Mouse (Mus musculus) ES-E14 (cell line): Measurements from ENCODE around the gene Nr4a2. TPM values are rescaled to one million over a fixed set of nuclear protein-coding genes. Genes with fewer than 3 reads are reported as not detected.

Source experiments
- DNase-seq: peaks from one replicate; pipeline ENCODE4 v3.0.0-alpha.2; 2013; ENCODE audit warnings: low read depth, low spot score
- H3K27ac ChIP-seq: 2 replicates; pipeline ENCODE4 v1.5.1; 2012; ENCODE audit warnings: low read depth, mild to moderate bottlenecking, low read length, moderate library complexity, mixed read lengths; ENCODE audit not compliant: poor library complexity, insufficient read depth, severe bottlenecking
- H3K36me3 ChIP-seq: 2 replicates; pipeline ENCODE4 v1.6.1; 2012; ENCODE audit warnings: mild to moderate bottlenecking, low read length, moderate library complexity, mixed read lengths; ENCODE audit not compliant: control insufficient read depth, poor library complexity, insufficient read depth, severe bottlenecking
- H3K4me1 ChIP-seq, 2 experiments: fragments of 150-350 bp in 1 of 2; sonication (generic) in 1 of 2; 2 replicates each; pipeline ENCODE4 v1.6.1; 2012; ENCODE audit warnings: low read length in 2 of 2, mild to moderate bottlenecking in 1 of 2, mixed read lengths in 1 of 2; ENCODE audit not compliant: control insufficient read depth in 2 of 2, insufficient read depth in 2 of 2, poor library complexity in 1 of 2
- H3K4me3 ChIP-seq, 2 experiments: fragments of 150-350 bp in 1 of 2; sonication (generic) in 1 of 2; 2 replicates each; pipeline ENCODE4 v1.5.1; 2012; ENCODE audit warnings: low read length in 2 of 2, low read depth in 1 of 2, mild to moderate bottlenecking in 1 of 2, mixed read lengths in 1 of 2; ENCODE audit not compliant: insufficient read depth in 1 of 2, poor library complexity in 1 of 2, severe bottlenecking in 1 of 2
- H3K9ac ChIP-seq: 2 replicates; pipeline ENCODE4 v1.6.1; 2012; ENCODE audit warnings: low read depth, mild to moderate bottlenecking, low read length, mixed read lengths; ENCODE audit not compliant: poor library complexity, insufficient read depth, severe bottlenecking
- H3K9me3 ChIP-seq: fragments of 150-350 bp; sonication (generic); 2 replicates; pipeline ENCODE4 v1.6.1; 2012; ENCODE audit warnings: low read depth, mild to moderate bottlenecking, low read length; ENCODE audit not compliant: control insufficient read depth, insufficient read depth
- CHD2 ChIP-seq: IDR thresholded peaks from 2 replicates; pipeline ENCODE4 v1.6.1; 2014; ENCODE audit warnings: mild to moderate bottlenecking, low read depth, low read length, inconsistent platforms
- HCFC1 ChIP-seq: IDR thresholded peaks from 2 replicates; pipeline ENCODE4 v1.6.1; 2012; ENCODE audit warnings: low read length, inconsistent platforms, borderline replicate concordance; ENCODE audit not compliant: insufficient read depth
- MAFK ChIP-seq: IDR thresholded peaks from 2 replicates; pipeline ENCODE4 v1.6.1; 2014; ENCODE audit warnings: mild to moderate bottlenecking, low read depth, low read length, inconsistent platforms; ENCODE audit not compliant: insufficient read depth
- ZC3H11A ChIP-seq: IDR thresholded peaks from 2 replicates; pipeline ENCODE4 v1.6.1; 2012; ENCODE audit warnings: low read depth, mild to moderate bottlenecking, inconsistent platforms, low read length, borderline replicate concordance
- ZNF384 ChIP-seq: IDR thresholded peaks from 2 replicates; pipeline ENCODE4 v1.6.1; 2012; ENCODE audit warnings: low read depth, low read length, inconsistent platforms
- in situ Hi-C, 2 experiments: fragments of 600-800 bp; cut with MboI; formaldehyde crosslinking; loops; one replicate each; pipeline ENCODE4 v1.15.1; 2025; ENCODE audit warnings: low sequenced_read_pairs in 2 of 2, inconsistent platforms in 1 of 2; ENCODE audit not compliant: unreplicated experiment in 2 of 2
- total RNA-seq: library from RNA; depleted of rRNA; stranded (reverse); fragments of 300-350 nt; gene quantifications from 2 replicates; pipeline ENCODE4 v1.2.3, GENCODE M21; 2012

Nr4a2 gene
- total RNA-seq, 1 experiment, result 0.45 TPM

DNA sequence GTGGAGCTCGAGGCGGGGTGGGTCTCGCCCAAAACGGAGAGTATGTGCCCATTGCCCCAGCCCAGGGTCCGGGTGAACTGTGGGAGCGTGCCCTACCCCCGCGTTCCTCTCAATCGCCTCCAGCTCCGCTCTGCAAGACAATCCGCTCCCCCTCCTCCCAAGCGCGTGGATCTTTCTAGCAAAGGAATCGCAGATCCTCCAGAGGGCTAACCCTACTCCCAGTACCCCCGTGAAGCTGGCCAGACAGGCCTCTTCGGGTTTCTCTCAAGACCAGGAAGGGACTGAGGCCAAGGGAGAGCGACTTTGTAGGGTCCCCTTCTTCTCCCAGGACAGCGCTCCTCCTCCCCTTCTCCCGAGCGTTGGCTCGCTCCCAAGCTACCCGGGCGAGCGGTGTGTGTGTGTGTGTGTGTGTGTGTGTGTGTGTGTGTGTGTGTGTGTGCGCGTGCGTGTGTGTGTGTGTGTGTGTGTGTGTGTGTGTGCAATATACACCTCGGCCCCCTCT lies 7.9 kb downstream of the Nr4a2 start:
- no peaks in the 10 kb centered on the region for H3K9me3 ChIP-seq
- DNase-seq, result no peak
- H3K4me1 ChIP-seq, result peaks cover 0 to 5% of the 10 kb centered on the region in 2 experiments; a peak in 2 of 4 replicates
- no peak overlapping the region for H3K27ac ChIP-seq
- no peak overlapping the region for H3K9ac ChIP-seq
- in situ Hi-C loops, result no loop called here
- TF ChIP-seq HCFC1, result no peak; the same call in 1 of the 2 replicates
- TF ChIP-seq ZNF384, result no peak
- TF ChIP-seq MAFK, result no peak
- no peak for TF ChIP-seq ZC3H11A
- TF ChIP-seq CHD2, result no peak
- peak overlapping the region; percentile 73 for H3K4me3 ChIP-seq
- H3K36me3 ChIP-seq, result no peaks in the 10 kb centered on the region

GRCm38 (mm10) chr2:57115181-57115863 lies 8.5 kb downstream of the Nr4a2 start:
- Histone ChIP-seq H3K27ac (no peak overlapping the region), H3K9ac (no peak overlapping the region), H3K4me3 (peak overlapping the region; percentile 73), H3K9me3 (no peaks in the 10 kb centered on the region), H3K4me1 (peaks cover 0 to 5% of the 10 kb centered on the region in 2 experiments; a peak in 2 of 4 replicates), H3K36me3 (no peaks in the 10 kb centered on the region)
- no peak for DNase-seq
- in situ Hi-C loops, result no loop called here
- TF ChIP-seq ZC3H11A (no peak), HCFC1 (no peak), ZNF384 (no peak), CHD2 (no peak), MAFK (no peak)

GRCm38 (mm10) chr2:57114211-57115151 lies 9.3 kb downstream of the Nr4a2 start:
- peak overlapping the region; percentile 73 for H3K4me3 ChIP-seq
- H3K9ac ChIP-seq, result peak overlapping the region; percentile 34; the same call in 1 of the 2 replicates
- in situ Hi-C loops, result no loop called here
- H3K36me3 ChIP-seq, result no peaks in the 10 kb centered on the region
- no peak for TF ChIP-seq ZC3H11A
- no peak for TF ChIP-seq ZNF384
- TF ChIP-seq MAFK, result no peak
- TF ChIP-seq HCFC1, result peak; percentile 45; the same call in 1 of the 2 replicates
- no peaks in the 10 kb centered on the region for H3K9me3 ChIP-seq
- no peak overlapping the region for H3K27ac ChIP-seq
- H3K4me1 ChIP-seq, result peaks cover 0 to 5% of the 10 kb centered on the region in 2 experiments; a peak in 2 of 4 replicates
- no peak for DNase-seq

DNA sequence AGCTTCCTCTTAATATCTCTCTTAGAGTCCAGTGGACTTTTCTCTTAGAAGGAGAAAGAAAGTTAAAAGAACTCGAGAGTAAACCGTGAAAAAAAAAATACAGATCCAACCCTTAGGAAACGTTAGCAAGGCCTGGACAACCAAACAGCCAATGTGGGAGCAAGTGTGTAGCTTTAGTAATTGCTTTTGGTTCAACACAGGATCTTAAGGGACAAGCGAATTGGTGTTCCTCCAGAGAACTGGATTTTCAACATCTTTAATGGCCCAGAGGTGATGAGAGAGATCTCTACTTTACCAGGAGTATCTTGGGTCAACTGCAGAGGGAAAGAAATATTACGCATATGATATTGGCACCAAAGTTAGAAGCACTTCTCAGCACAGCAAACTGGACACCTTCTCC lies 10.4 kb downstream of the Nr4a2 start:
- no peak for DNase-seq
- H3K4me1 ChIP-seq, result peaks cover 0 to 5% of the 10 kb centered on the region in 2 experiments; a peak in 2 of 4 replicates

More for the DNA sequence above, 10.4 kb downstream of the Nr4a2 start:
- in situ Hi-C loops, result no loop called here
- Histone ChIP-seq H3K36me3 (no peaks in the 10 kb centered on the region), H3K27ac (no peak overlapping the region), H3K4me3 (no peak overlapping the region), H3K9ac (no peak overlapping the region), H3K9me3 (no peaks in the 10 kb centered on the region)
- TF ChIP-seq CHD2 (no peak), HCFC1 (no peak), ZC3H11A (no peak), ZNF384 (no peak), MAFK (no peak)
